Mouse (Mus musculus) forebrain, postnatal 0 days (tissue): Measurements from ENCODE around the gene Arhgap1. TPM values are rescaled to one million over a fixed set of nuclear protein-coding genes. Genes with fewer than 3 reads are reported as not detected.

Source experiments
- ATAC-seq: fragments of 200-750 bp; cut with Nextera tagmentation; 2 replicates; pipeline ENCODE4 v1.8.0; 2017; ENCODE audit warnings: mild to moderate bottlenecking, moderate library complexity
- DNase-seq: peaks from one replicate; pipeline ENCODE4 v3.0.0-alpha.2; 2015
- H3K27ac ChIP-seq: fragments of 300-500 bp; sonication (generic); 2 replicates; pipeline ENCODE4 v1.5.1; 2014; ENCODE audit warnings: low read depth, mild to moderate bottlenecking, antibody characterized with exemption, low read length, moderate library complexity, mixed read lengths
- H3K27me3 ChIP-seq: fragments of 300-500 bp; sonication (generic); 2 replicates; pipeline ENCODE4 v1.6.1; 2014; ENCODE audit warnings: mild to moderate bottlenecking, low read length, mixed read lengths; ENCODE audit not compliant: insufficient read depth
- H3K36me3 ChIP-seq: fragments of 300-500 bp; sonication (generic); 2 replicates; pipeline ENCODE4 v1.6.1; 2014; ENCODE audit warnings: mild to moderate bottlenecking, moderate library complexity; ENCODE audit not compliant: insufficient read depth
- H3K4me1 ChIP-seq: fragments of 300-500 bp; sonication (generic); 2 replicates; pipeline ENCODE4 v1.6.1; 2014; ENCODE audit warnings: antibody characterized with exemption; ENCODE audit not compliant: insufficient read depth
- H3K4me2 ChIP-seq: fragments of 300-500 bp; sonication (generic); 2 replicates; pipeline ENCODE4 v1.6.1; 2014; ENCODE audit warnings: low read depth, mild to moderate bottlenecking, moderate library complexity
- H3K4me3 ChIP-seq: fragments of 300-500 bp; sonication (generic); 2 replicates; pipeline ENCODE4 v1.5.1; 2014; ENCODE audit warnings: low read depth, low read length, mixed read lengths
- H3K9ac ChIP-seq: fragments of 300-500 bp; sonication (generic); 2 replicates; pipeline ENCODE4 v1.6.1; 2014; ENCODE audit warnings: mild to moderate bottlenecking
- H3K9me3 ChIP-seq: fragments of 300-500 bp; sonication (generic); 2 replicates; pipeline ENCODE4 v1.6.1; 2016; ENCODE audit warnings: low read length
- CTCF ChIP-seq: sonication (generic); IDR thresholded peaks from 2 replicates; pipeline ENCODE4 v1.5.1; 2016; ENCODE audit warnings: antibody characterized with exemption, control low read depth, low read depth
- WGBS: fragments of 180-500 bp; shearing (Covaris S2); extraction: QIAGEN DNeasy Blood & Tissue Kit; methylation state at CpG from one replicate; pipeline ENCODE4 v1.1.7; 2014; 5-methylcytosine and 5-hydroxymethylcytosine counted together
- polyA plus RNA-seq: library from polyadenylated mRNA; unstranded; fragments of >200 nt; fragmentation: Nextera tagmentation; extraction: Ambion mirVana; gene quantifications from 2 replicates; pipeline ENCODE4 v1.2.1, GENCODE M21; 2015
- total RNA-seq: library from RNA; depleted of rRNA; stranded (reverse); fragments of >200 nt; gene quantifications from 2 replicates; pipeline ENCODE4 v1.2.3, GENCODE M21; 2014

Arhgap1 gene
- total and polyA plus RNA-seq, 2 experiments from 2014 or later: 104 to 111 TPM

DNA sequence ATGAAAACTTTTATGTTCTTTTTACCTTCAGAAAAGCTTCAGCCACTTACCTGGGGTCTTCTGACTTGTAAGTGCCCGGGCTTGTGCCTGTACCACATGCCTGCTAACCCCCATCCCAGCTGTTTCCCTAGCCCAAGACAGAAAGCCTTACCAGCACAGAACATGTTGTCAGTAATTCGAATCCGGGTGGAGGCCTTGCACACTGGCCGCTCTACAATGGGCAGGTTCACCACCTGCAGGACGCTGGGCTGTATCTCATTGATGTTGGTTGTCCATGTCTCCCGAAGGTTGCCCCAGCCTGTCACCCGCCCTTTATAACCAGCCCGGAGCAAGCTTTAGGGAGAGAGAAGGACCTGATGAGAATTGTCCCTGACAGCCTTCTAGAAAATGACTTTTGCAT is 21.5 kb upstream of the Arhgap1 start:
- no peak overlapping the region for H3K4me3 ChIP-seq
- H3K9ac ChIP-seq: no peak overlapping the region
- 91% methylated on average over 8 of the region's 8 CpGs for WGBS
- no peaks in the 10 kb centered on the region for H3K27me3 ChIP-seq
- H3K4me1 ChIP-seq: no peaks in the 10 kb centered on the region
- H3K27ac ChIP-seq: no peak overlapping the region
- 0 out of 2 replicates have a peak, but pooled peaks cover 11% of the 10 kb centered on the region for H3K36me3 ChIP-seq
- ATAC-seq (no peak), DNase-seq (no peak)
- no peaks in the 10 kb centered on the region for H3K9me3 ChIP-seq
- no peak for TF ChIP-seq CTCF
- no peak overlapping the region for H3K4me2 ChIP-seq

DNA sequence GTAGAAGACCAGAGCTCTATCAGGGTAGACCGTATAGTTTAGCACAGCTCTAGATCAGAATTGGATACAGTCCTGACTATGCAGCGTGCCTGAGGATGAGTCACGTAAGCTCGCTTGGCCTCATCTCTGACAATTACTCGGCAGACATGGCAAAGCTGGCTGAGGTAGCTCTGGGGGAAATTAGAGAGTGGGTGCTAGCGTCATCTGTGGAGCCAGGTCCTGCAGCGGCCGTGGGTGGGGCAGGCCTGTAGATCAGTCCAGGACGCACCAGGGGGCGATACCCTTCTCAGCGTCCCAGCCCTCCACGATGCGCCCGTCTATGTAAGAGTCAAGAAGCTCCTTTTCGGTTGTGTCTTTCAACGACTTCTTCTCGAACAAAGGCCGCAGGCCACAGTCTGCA is 20.0 kb upstream of the Arhgap1 start:
- Histone ChIP-seq H3K9ac (no peak overlapping the region), H3K4me3 (no peak overlapping the region), H3K9me3 (no peaks in the 10 kb centered on the region), H3K4me2 (no peak overlapping the region), H3K4me1 (no peaks in the 10 kb centered on the region), H3K27me3 (no peaks in the 10 kb centered on the region), H3K36me3 (0 out of 2 replicates have a peak, but pooled peaks cover 6% of the 10 kb centered on the region), H3K27ac (no peak overlapping the region)
- ATAC-seq (no peak), DNase-seq (no peak)
- TF ChIP-seq CTCF: no peak
- 86% methylated on average over 18 of the region's 18 CpGs for WGBS

DNA sequence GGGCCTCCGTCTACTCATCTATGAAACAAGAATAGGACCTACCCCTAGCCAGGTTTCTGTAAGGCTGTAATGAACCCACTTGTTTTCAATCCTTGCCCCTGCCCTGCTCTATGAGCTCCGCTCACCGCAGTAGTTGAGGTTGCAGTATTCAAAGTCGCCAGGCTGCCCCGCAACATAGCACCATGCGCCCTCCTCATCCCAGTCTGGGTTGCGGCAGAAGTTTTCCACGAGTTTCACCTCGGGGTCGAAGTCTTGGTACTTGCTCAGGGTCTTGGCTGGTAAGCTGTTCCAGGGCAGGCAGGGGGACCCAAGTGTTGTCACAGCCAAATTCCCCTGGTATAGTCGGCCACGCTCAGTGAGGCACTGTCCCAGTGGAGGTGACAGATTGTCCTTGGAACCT is 19.3 kb upstream of the Arhgap1 start:
- no peak overlapping the region for H3K27ac ChIP-seq
- no peaks in the 10 kb centered on the region for H3K27me3 ChIP-seq
- H3K36me3 ChIP-seq: 0 out of 2 replicates have a peak, but pooled peaks cover 4% of the 10 kb centered on the region
- no peak overlapping the region for H3K4me2 ChIP-seq
- no peaks in the 10 kb centered on the region for H3K4me1 ChIP-seq
- H3K9me3 ChIP-seq: no peaks in the 10 kb centered on the region
- DNase-seq: no peak
- H3K9ac ChIP-seq: no peak overlapping the region
- H3K4me3 ChIP-seq: no peak overlapping the region
- TF ChIP-seq CTCF: no peak
- WGBS: 92% methylated on average over 12 of the region's 12 CpGs
- no peak for ATAC-seq

- ATAC-seq (no peak), DNase-seq (no peak)
- no peak for TF ChIP-seq CTCF
- Histone ChIP-seq H3K9me3 (no peaks in the 10 kb centered on the region), H3K36me3 (no peaks in the 10 kb centered on the region), H3K27ac (no peak overlapping the region), H3K27me3 (no peaks in the 10 kb centered on the region), H3K4me3 (no peak overlapping the region), H3K4me2 (no peak overlapping the region), H3K9ac (no peak overlapping the region), H3K4me1 (no peaks in the 10 kb centered on the region)
- WGBS: 89% methylated on average over 5 of the region's 5 CpGs
Observed at GRCm38 (mm10) chr2:91631826-91632225, 17.8 kb upstream of the Arhgap1 start.

GRCm38 (mm10) chr2:91632316-91632715 is 17.3 kb upstream of the Arhgap1 start:
- H3K27ac ChIP-seq: no peak overlapping the region
- no peaks in the 10 kb centered on the region for H3K27me3 ChIP-seq
- no peak overlapping the region for H3K9ac ChIP-seq
- no peaks in the 10 kb centered on the region for H3K4me1 ChIP-seq
- no peak for ATAC-seq
- TF ChIP-seq CTCF: no peak
- H3K9me3 ChIP-seq: no peaks in the 10 kb centered on the region
- 88% methylated on average over 5 of the region's 5 CpGs for WGBS
- no peak overlapping the region for H3K4me3 ChIP-seq
- DNase-seq: no peak
- no peaks in the 10 kb centered on the region for H3K36me3 ChIP-seq
- no peak overlapping the region for H3K4me2 ChIP-seq

- Histone ChIP-seq H3K27ac (no peak overlapping the region), H3K36me3 (no peaks in the 10 kb centered on the region), H3K4me1 (no peaks in the 10 kb centered on the region), H3K4me2 (no peak overlapping the region), H3K9me3 (no peaks in the 10 kb centered on the region), H3K9ac (no peak overlapping the region), H3K27me3 (no peaks in the 10 kb centered on the region), H3K4me3 (no peak overlapping the region)
- DNase-seq (no peak), ATAC-seq (no peak)
- WGBS: 83% methylated on average over 12 of the region's 12 CpGs
- TF ChIP-seq CTCF: no peak
Observed at GRCm38 (mm10) chr2:91633334-91633977, 16.2 kb upstream of the Arhgap1 start.

GRCm38 (mm10) chr2:91634841-91635240 is 14.8 kb upstream of the Arhgap1 start:
- no peak overlapping the region for H3K4me3 ChIP-seq
- no peak overlapping the region for H3K9ac ChIP-seq
- no peaks in the 10 kb centered on the region for H3K4me1 ChIP-seq
- DNase-seq (no peak), ATAC-seq (no peak)
- TF ChIP-seq CTCF: no peak
- WGBS: 78% methylated on average over 9 of the region's 9 CpGs
- no peak overlapping the region for H3K27ac ChIP-seq
- H3K36me3 ChIP-seq: no peaks in the 10 kb centered on the region
- no peaks in the 10 kb centered on the region for H3K27me3 ChIP-seq
- no peaks in the 10 kb centered on the region for H3K9me3 ChIP-seq
- H3K4me2 ChIP-seq: no peak overlapping the region
